In genomic region chr3:69481835-69482234, GRCm38 (mm10) we compare ENCODE assay signal across 8 mouse cellular contexts.
DNase-seq lines count a peak whose midpoint lies in the region; ATAC-seq lines count a peak whose summit lies in the region.

No protein-coding gene starts in this region.

- no peak overlapping the region for H3K4me2 ChIP-seq in forebrain, embryonic 12.5 days
- no peak overlapping the region for H3K4me2 ChIP-seq in hindbrain, embryonic 16.5 days (ENCODE audit: low read length)

- intact Hi-C loops in heart, postnatal 25 days (cut with DNase I) = loop anchor here (1.0 to 5.0 kb wide), 2 partner anchors 225 to 245 kb away; no protein-coding TSS in a partner anchor

- no peak overlapping the region for H3K4me3 ChIP-seq in forebrain, embryonic 12.5 days (replicated peaks)
- H3K4me3 ChIP-seq in hindbrain, embryonic 16.5 days (ENCODE audit: low read length) = no peak overlapping the region

- ATAC-seq in forebrain, embryonic 12.5 days (ENCODE audit: low FRiP score) = peak; percentile 80
- ATAC-seq in hindbrain, embryonic 16.5 days = peak; percentile 72

- 30% methylated on average over 4 of the region's 4 CpGs for WGBS in forebrain, embryonic 12.5 days
- 33% methylated on average over 4 of the region's 4 CpGs for WGBS in hindbrain, embryonic 16.5 days

- H3K4me1 ChIP-seq in forebrain, embryonic 12.5 days = peaks cover 25% of the 10 kb centered on the region
- peaks cover 5% of the 10 kb centered on the region; the same call in 1 of the 2 replicates for H3K4me1 ChIP-seq in hindbrain, embryonic 16.5 days (ENCODE audit: control insufficient read depth, insufficient read depth, low read depth, low read length)

- H3K36me3 ChIP-seq in forebrain, embryonic 12.5 days (replicated peaks) = no peaks in the 10 kb centered on the region
- no peaks in the 10 kb centered on the region for H3K36me3 ChIP-seq in hindbrain, embryonic 16.5 days (ENCODE audit: control insufficient read depth, insufficient read depth, low read length)

- H3K27me3 ChIP-seq in forebrain, embryonic 12.5 days = no peaks in the 10 kb centered on the region
- H3K27me3 ChIP-seq in hindbrain, embryonic 16.5 days (replicated peaks; ENCODE audit: control insufficient read depth, insufficient read depth, low read length) = no peaks in the 10 kb centered on the region

- no peak overlapping the region for H3K9ac ChIP-seq in forebrain, embryonic 12.5 days
- no peak overlapping the region for H3K9ac ChIP-seq in hindbrain, embryonic 16.5 days (ENCODE audit: low read depth, low read length)

- H3K27ac ChIP-seq in forebrain, embryonic 12.5 days = no peak overlapping the region
- no peak overlapping the region for H3K27ac ChIP-seq in hindbrain, embryonic 16.5 days (ENCODE audit: low read depth, low read length)

- DNase-seq in heart, adult 11 months = peak; percentile 86
- no peak for DNase-seq in heart, postnatal 25 days (ENCODE audit: low spot score)
- DNase-seq in c-Kit-positive CD71-positive TER-119-negative erythroid progenitor cells, embryonic 14.5 days (ENCODE audit: low read depth) = peak; percentile 48
- DNase-seq in layer of hippocampus, postnatal 25 days (ENCODE audit: extremely low spot score in 1 of 2, low spot score in 1 of 2) = peak; percentile 57 to 83
- peak; percentile 81 for DNase-seq in mesoderm, embryonic 11.5 days (ENCODE audit: low read depth, low spot score)
- DNase-seq in skeletal muscle tissue, adult 2 months (ENCODE audit: low read depth, low spot score) = peak; percentile 53

- no peaks in the 10 kb centered on the region for H3K9me3 ChIP-seq in forebrain, embryonic 12.5 days
- no peaks in the 10 kb centered on the region for H3K9me3 ChIP-seq in hindbrain, embryonic 16.5 days (ENCODE audit: control insufficient read depth, low read length)
